Mouse (Mus musculus) spleen, postnatal 14 days (tissue): ENCODE results near the gene Mvb12a.
A peak's percentile ranks its signal among the peaks of the same experiment; 100 is the strongest.
"Not testable (repeated sequence)": the region's sequence is repeated elsewhere in the genome, so short reads cannot be mapped to it uniquely, and the experiment has no call there.

Experiments
- DNase-seq, 2 experiments: peaks; one replicate each; pipeline ENCODE4 v3.0.0; 2021 to 2022; ENCODE audit warnings: low spot score in 2 of 2

Mvb12a gene

DNA sequence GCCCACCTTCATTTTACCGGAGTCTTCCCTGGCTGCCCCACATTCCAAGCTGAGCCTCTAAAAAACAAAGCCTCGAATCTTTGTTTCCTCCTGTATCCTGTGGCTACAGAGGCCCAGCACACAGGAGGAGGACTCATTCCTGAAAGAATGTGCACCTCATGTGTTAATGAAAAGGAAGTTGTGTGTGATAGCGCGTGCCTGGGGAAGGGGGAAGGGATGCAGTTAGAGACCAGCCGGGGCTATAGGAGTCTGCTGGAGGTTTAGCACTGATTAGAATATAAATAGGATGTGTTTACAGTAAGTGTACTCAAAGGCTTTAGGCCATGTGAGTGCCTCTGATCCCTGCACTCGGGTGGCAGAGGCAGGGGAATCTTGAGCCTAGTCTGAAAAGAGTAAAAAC, 16.4 kb upstream of the Mvb12a start:
- no peak for DNase-seq

DNA sequence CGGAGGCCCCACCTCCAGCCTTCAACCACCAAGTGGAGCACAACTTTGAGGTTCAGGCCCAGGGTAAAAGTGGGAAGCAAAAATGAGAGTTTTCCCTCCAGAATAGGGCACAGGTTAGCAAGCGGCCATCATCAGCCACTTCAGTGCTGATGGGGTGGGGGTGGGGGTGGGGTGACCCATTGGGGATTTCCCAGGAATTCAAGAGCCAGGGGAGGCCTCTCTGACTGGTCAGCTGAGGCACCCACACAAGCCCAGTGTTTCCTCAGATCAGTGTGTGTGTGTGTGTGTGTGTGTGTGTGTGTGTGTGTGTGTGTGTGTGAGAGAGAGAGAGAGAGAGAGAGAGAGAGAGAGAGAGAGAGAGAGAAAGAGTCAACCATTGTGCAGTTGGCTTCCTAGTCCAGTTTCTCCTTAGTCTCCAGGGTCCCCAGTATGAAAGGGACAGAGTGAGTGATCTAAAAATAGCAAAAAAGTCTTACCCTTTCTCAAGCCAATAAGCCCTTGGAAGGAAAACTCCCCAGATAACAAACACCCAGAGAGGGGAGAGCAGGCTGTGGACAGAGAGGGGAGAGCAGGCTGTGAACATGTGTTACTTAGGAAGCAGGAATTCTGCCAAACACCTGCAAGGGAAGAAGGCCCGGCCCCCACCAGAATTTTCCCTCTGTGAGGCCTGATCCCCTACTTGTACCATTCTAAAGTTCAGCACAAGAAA, 15.4 kb upstream of the Mvb12a start:
- DNase-seq: no peak

DNA sequence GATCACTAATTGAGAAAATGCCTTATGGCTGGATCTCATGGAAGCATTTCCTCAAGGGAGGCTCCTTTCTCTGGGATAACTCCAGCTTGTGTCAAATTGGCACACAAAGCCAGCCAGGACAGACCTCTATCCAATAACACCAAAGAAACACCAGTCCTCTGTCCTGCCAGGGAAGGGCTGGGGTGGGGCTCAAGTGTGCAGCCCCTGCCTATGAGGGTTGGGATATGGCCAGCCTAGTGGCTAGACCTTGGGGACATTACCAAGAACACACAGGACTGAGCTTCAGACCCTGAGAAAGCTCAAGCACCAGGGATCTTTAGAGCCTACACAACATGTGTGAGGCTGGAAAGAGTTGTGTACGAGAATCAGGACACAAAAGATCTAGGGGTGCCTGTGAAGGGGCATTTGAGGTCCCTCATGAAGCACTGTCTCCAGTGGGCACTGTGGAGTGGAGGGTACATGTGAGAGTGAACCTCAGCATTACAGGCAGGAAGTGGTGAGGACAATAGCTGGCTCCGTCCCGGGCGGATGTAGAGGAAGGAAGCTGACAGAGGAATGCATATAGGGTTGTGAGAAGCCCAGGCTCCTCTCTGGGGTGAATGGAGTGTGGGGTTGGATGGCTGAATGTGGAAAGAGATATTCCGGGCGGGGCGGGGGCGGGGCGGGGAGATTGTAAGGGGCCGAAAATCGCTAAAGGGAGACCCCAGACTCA, 14.2 kb upstream of the Mvb12a start:
- DNase-seq: no peak

DNA sequence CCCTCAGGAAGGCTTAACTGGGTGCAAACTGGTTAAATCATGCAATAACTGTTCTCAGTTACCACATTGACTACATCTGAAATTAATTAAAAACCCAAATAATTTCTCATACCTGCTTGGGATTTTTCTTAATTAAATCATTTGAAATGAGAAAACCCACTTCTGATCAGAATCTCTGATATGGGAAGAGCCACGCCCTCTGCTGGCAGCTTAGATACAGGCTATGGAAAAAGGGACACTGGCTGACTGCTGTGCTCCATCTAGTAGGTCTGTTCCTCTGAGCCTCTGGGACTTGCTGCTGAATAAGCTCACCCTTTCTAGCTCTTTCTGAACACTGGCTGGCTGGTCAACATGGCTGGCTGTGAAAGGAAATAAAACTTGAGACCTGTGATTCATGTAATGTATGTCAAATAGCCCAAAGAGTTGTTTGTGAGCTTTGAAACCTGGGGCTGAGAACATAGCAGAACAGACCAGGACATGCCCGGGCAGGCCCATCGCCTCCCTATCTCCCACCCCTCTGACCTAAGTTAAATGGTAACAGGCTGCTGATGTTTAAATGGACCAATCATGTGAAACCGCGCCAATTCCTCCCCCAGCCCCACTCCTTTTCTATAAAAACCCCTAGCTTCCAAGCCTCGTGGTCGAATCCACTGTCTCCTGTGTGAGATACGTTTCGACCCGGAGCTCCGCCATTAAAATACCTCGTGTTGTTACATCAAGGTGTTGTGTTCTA, 11.8 kb upstream of the Mvb12a start:
- DNase-seq: not testable (repeated sequence)

DNA sequence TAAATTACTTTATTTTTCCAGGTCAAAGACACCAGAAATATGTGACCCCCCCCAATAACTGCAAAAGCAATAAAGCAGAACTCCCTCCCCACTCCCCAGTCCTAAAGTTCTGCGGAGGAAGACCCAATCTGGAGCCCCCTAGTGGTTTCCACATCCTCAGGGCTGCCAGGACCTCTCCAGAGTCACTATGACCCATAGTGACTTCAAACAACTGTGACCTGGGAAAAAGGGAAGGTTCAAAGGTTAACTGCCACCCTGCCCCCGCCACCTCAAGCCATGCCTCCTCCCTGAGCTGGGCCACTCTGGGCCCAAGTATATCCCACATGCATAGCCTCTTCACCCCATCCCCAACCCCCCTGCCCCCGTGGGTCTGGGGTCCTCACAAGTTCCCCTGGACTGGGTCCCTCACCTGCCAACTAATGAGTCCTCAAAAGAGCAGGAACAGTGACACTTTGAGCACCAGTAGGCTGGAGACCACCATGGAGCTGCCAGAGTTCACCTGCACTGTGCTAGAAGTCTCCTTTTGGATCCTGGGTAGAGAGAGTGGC, 8.4 kb upstream of the Mvb12a start:
- DNase-seq: no peak

DNA sequence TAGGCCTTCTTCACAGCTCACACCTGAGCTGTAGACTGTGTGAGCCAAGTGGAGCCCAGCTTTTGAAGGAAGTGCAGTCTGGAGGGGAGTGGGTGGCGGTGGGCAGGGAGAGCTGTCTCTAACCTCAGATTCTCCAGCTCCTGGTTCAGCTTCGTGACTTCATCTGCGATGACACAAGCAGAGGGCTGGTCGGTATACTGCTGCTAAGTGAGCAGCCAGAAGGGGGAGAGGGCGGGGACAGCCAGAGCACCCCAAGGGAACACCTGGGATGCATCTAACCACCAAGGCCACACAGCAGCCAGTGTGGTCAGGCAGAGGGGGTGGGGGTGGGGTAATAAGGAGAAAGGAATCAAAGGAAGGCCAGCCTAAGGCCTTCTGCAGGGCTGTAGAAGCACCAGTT, 7.1 kb upstream of the Mvb12a start:
- no peak for DNase-seq

DNA sequence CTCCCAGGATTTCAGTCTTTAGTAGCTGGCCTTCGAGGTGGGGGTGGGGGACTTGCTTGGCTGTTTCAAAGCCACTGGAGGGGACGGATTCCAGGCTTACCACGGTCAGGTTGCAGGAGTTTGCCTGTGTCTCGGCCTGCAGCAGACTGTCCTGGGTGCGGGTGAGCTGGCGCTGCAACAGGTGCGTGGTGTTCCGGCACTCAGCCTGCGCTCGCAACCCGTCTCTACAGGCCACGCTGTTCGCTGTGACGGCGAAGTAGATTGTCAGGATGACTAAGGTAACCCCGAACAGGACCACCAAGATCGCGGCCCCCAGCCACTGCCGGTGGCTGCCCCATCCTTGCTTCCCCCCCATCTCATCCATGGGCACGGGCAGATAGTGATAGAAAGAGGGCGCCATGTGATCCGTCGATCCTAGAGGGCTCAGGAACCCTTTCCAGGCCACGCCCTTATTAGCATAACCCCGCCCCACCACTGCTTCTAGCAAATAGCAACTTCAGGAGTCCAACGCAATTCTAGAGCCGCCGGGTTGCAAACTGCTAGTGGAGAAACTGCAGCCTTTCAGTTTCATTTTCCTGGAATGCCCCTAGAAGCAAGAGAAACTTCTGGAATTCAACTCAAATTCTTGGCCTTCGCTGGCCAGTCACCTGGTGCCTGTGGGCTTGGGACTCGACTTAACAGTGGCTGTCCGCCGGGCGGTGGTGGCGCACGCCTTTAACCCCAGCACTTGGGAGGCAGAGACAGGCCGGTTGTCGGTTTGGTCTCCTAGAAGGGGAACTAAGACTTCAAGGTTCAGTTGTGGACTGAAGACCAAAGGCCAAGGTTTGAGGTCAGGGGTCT, 5.5 kb upstream of the Mvb12a start, which contains the start of gene Bst2:
TSS of gene Bst2 (minus strand) at position 429 of the 840 bp plus-strand sequence.
- DNase-seq: peak; percentile 72 to 80

DNA sequence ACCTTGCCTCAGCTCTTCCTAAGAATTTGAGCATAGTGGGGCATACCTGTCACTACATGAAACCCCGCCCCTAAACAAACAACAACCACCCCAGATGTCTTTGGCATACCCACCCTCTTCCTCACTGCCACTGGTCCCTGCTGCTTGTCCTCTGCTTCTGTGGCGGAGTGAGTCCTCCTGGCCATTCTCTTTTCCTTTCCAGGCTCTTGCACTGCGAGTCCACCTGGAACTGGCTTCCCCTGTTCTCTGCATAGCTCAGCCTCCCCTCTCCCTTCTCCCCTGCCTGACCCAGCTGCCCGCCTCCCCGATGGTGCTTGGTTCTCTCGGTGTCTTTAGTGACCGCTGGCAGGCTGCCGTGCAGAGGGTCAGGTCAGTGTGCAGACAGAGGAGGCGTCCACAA, 1.0 kb downstream of the Mvb12a start:
- no peak for DNase-seq

DNA sequence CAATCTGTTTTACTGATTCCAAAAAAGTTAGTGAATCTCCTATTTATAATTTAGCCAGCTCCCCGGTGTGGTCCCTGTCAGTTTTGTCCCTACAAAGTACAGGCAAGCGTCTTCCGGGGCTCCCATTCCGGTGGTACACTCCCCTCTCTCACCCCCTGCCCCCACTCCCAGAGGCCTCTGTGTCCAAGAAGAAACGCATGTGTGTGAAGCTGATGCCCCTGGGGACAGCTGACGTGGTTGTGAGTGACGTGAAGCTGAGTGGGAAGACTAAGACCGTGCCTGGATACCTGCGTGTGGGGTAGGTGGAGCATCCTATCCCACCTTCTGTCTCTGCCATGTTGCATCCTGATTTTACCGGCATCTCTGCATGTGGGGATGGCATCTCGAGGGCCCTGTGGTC, 2.3 kb downstream of the Mvb12a start:
- DNase-seq: no peak

DNA sequence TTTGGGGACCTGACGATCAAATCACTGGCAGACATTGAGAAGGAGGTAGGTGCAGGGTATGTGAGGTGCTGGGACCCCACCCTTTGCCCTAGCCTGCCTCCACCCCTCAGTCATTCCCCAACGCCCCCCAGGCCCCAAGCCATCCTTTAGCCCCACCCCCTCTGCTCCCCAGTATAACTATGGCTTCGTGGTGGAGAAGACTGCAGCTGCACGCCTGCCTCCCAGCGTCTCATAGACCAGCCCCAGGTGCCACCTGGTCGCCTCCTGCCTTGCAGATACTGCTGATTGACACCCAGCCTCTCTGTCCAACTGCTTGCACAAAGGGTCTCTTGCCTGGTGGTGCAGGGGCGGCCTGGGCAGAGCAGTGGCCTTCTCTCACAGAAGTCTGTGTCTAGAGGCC, 4.9 kb downstream of the Mvb12a start:
- DNase-seq: no peak

DNA sequence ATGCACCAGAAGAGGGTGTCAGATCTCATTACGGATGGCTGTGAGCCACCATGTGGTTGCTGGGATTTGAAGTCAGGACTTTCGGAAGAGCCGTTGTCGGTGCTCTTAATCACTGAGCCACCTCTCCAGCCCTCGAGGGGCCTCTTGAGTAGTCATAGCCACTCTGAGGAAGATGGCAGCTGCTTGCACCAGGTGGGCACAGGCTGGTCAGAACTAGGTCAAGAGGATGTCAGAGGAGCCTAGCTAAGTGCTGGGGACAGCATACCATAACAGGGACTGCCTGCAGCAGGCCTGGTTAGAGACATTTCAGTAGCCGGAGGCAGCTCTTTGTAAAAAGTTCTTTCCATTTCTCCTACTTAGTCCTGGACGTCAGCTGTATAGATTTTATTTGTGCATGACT, 8.0 kb downstream of the Mvb12a start:
- DNase-seq: no peak

DNA sequence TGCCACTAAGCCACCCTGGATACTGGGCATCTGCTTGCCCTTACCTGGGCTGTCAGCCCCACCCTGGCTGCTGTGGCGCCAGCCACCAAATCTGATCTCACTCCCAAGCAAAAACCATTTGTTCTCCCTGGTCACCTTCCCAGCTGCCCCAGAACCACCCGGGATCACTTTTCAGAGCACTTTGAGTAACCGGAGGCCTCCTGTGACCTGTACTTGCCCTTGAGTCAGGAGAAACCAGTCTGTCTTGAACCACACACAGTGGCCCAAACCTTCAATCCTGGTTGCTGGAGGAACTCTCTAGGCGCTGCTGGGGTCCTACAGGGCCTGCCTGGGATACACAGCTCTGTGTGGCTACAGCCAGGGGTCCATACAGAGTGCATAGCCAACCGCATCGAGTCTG, 10.0 kb downstream of the Mvb12a start:
- DNase-seq: no peak

DNA sequence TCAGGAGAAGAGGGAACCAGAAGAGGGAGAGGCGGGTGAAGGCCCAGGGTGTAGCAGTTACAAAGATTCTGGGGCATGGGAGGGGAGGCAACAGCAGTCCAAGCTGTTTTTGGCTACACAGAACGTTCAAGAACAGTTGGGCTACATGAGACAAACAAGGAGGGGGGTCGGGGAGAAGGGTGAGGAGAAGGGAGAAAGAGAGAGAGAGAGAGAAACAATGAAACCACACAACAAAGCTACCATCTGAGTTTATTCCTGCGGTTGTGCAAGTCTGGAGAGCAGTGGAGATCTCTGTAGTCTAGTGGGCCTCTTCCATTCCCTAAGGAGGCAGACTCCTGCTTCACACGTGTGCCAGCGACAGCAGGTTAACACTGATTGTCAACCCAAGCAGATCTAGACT, 11.3 kb downstream of the Mvb12a start:
- no peak for DNase-seq

DNA sequence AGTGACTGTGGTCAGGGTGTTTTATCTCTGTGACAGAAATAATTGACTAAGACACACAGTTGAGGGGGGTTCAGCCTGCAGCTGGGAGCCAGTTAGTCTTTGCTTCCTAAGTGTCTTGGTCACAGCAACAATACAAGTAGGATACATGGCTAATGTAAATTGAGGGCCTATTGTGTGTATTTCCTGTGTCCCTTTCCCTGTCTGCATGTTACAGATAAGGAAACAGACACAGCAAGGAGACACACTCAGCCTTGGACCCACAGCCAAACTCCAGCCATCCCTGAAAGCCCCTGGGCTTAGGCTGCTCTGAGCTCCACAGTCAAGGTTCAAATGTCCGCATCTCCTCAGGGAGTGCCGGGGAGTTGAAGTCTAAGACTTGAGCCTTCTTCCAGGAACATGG, 11.9 kb downstream of the Mvb12a start:
- no peak for DNase-seq

DNA sequence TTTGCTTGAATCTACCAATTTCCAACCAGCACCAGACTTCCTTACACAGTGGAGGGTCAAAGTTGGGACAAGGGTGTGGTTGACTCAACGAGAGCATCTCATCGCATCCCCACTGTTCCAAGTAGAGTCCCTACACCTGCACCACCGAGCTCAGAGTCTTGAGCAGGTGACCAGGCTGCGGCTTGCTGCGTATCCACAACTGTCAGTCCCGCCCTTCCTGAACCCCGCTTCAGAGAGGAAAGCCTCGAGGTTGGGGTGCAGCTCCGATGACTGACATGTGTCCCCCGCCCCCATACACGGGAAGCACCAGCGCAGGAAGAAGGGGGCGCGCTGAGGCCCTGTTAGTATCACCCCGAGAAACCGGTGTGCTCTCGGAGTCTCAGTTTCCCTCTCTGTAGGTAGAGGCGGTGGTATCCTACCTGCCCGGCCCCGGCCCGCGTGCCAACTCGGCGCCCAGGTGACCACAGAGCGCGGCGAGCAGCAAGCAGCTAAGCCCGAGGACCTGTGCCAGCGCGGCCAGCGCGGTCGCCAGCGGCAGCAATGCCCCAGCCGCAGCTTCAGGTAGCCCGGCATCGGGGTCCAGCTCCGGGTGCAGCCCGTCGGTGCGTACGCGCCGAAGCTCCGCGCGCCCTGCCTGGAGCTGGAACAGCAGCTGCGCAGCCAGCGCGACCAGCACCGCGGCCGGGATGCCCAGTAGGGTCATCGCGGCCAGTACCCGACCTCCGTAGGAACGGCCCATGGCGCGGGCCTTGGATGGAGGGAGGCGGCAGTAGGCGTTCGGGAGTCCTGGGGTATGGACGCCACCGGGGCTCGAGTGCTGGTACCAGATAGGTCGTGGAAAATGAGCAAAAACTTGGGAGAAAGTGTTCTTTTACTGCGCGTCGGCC, 15.6 kb downstream of the Mvb12a start, which contains the start of gene Tmem221:
TSS of gene Tmem221 (minus strand) at position 801 of the 887 bp plus-strand sequence.
- no peak for DNase-seq

DNA sequence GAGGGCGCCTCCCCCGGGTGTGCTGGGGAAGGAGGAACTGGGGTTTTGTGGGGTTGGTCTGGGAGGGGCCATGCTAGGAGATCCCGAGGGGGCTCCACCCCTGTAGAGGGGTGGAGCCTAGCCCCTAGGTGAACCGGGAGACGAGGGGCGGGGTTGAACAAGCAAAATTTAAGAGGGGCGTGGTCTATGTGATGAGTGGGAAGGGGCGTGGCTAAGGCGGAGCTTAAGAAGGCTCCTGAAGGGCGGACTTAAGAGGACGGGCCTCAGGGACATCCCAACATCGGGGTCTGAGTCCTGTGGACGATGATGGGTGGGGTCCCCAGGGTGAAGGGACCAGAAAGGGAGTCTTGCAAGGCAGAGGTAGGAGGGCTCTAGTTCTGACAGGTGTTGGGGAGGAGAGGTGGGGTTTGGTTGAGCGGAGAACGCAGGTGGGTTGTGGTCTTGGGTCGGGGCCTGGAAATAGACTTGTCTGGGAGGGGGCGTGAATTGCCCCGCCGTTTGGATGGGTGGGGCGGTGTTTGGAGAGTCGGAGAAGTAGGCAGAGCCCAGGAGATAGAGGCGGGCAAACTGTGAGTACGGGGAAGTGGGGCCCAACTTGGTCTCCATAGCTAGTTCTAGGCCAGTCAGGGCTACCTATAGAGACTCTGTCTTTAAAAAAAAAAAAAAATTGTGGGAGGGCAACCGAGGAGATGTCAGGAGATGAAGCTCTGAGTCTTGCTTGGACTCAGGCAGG, 16.4 kb downstream of the Mvb12a start:
- DNase-seq: peak; percentile 56 to 66

DNA sequence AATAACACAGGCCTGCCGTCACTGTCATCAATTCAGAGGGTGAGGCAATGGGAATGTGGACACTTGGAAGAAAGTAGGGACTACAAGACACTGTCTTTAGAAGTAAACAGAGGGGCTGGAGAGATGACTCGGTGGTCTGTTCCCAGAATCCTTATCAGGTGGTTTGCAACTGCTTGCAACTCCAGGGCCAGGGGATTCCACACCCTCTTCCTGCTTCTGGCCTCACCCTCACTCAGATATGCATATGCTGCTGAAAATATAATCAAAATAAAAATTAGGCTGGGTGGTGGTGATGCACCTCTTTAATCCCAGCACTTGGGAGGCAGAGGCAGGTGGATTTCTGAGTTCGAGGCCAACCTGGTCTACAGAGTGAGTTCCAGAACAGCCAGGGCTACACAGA, 17.3 kb downstream of the Mvb12a start:
- no peak for DNase-seq

DNA sequence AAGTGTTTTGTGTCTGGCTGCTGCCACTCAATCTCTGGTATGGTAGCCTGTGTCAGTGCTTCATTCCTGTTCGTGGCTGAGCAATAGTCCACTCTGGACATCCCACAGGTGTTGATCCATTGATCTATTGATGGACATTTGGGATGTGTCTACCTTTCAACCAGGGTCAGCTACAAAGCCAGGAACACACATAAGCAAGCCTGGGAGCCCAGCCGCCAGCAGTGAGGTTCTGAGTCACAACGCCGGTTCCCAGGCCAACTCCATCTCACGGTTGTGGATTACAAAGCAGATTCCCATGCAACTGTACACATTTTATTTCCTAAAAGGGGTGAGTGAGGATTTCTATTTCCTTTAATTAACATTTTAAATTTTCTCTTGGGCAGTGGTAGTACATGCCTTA, 18.0 kb downstream of the Mvb12a start:
- no peak for DNase-seq

DNA sequence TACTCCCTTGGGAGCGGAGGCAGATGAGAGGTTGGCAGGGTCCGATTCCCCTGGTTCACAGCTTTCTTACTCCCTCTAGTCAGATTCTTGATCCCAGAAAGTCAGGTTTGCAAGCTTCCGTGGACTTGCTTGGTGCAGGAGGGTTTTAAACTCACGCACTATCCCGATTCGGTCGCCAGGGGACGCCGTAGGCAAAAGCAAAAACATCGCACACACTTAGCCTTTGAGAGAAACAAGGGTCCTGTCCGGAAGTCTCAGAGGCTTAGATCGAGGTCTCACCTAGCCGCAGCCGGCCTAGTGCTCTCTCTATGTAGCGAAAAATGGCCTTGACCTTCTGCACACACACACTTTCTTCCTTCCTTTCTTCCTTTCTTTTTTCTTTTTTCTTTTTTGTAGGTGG, 18.7 kb downstream of the Mvb12a start:
- DNase-seq: peak in 1 of 2 experiments; percentile 45

DNA sequence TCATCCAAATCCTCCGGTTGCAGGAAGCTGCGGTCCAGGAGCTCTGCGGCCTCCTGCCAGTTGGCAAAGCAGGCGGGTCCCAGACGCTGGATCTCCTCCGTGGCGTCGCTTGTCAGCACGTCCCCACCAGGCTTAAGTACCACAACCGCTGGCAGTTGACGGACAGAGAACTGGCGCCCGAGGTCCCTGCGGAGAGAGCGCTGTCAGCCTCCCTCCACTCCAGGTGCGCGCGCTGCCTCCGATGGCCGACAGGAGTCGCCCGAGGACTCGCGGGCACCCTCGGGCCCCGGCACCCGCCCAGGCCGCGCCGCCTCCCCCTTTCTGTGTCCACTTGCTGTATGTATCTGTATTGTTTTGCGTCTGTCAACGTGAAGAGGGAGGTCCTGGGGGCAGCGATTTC, 20.0 kb downstream of the Mvb12a start:
- peak; percentile 68 to 84 for DNase-seq
